Mouse (Mus musculus) adrenal gland, postnatal 4 days (tissue): Measurements from ENCODE around the gene Gtf2h5. TPM values are rescaled to one million over a fixed set of nuclear protein-coding genes. Genes with fewer than 3 reads are reported as not detected.

Source experiments
- DNase-seq, 2 experiments: peaks; one replicate each; pipeline ENCODE4 v3.0.0; 2021 to 2022; ENCODE audit warnings: low spot score in 2 of 2, mixed read lengths in 2 of 2
- long read RNA-seq, 2 experiments: library from polyadenylated mRNA; stranded (forward); transcript quantifications; one replicate each; pipeline ENCODE4 v2.0.0; 2021
- total RNA-seq, 2 experiments: library from RNA; stranded (reverse); gene quantifications; 2 replicates each; pipeline ENCODE4 v1.2.3; 2021

Gtf2h5 gene
- 10 to 100 TPM; 90.6 to 95.0 TPM for total RNA-seq
- long read RNA-seq, experiment 1, transcript Gtf2h5-201 (3 exons, 2,245 nt) = major isoform, 113 of 129 reads
- long read RNA-seq, experiment 1, partial matches to known transcripts = 3 of 129 reads
- long read RNA-seq, experiment 1, other reads (novel, unspliced or antisense) = 11 of 129 reads
- long read RNA-seq, experiment 2, transcript Gtf2h5-201 (3 exons, 2,245 nt) = major isoform, 92 of 108 reads
- long read RNA-seq, experiment 2, partial matches to known transcripts = 1 of 108 reads
- long read RNA-seq, experiment 2, other reads (novel, unspliced or antisense) = 13 of 108 reads

GRCm38 (mm10) chr17:6079287-6080122 lies at the start of gene Gtf2h5, which contains the start of gene Serac1:
Gene Gtf2h5 (plus strand): TSS chr17:6079786.
Gene Serac1 (minus strand): TSS chr17:6079741.
- peak; percentile 95 to 97 for DNase-seq

- no peak for DNase-seq
These were observed 43.9 kb upstream of the Gtf2h5 start for GRCm38 (mm10) chr17:6035661-6036060.

GRCm38 (mm10) chr17:6036458-6036857 lies 43.1 kb upstream of the Gtf2h5 start:
- DNase-seq = no peak

GRCm38 (mm10) chr17:6036872-6037271 lies 42.7 kb upstream of the Gtf2h5 start:
- DNase-seq = no peak

GRCm38 (mm10) chr17:6037507-6037906 lies 42.1 kb upstream of the Gtf2h5 start:
- no peak for DNase-seq

GRCm38 (mm10) chr17:6052801-6053200 lies 26.8 kb upstream of the Gtf2h5 start:
- no peak for DNase-seq

- DNase-seq = peak in 1 of 2 experiments; percentile 39
These were observed 24.6 kb upstream of the Gtf2h5 start for GRCm38 (mm10) chr17:6054934-6055355.

GRCm38 (mm10) chr17:6062793-6063192 lies 16.8 kb upstream of the Gtf2h5 start:
- DNase-seq = no peak

GRCm38 (mm10) chr17:6063532-6063931 lies 16.1 kb upstream of the Gtf2h5 start:
- no peak for DNase-seq

- no peak for DNase-seq
These were observed 13.6 kb upstream of the Gtf2h5 start for GRCm38 (mm10) chr17:6066021-6066420.

GRCm38 (mm10) chr17:6067613-6068012 lies 12.0 kb upstream of the Gtf2h5 start:
- no peak for DNase-seq

GRCm38 (mm10) chr17:6069866-6070265 lies 9.7 kb upstream of the Gtf2h5 start:
- DNase-seq = no peak

- DNase-seq = no peak
These were observed 6.2 kb upstream of the Gtf2h5 start for GRCm38 (mm10) chr17:6073405-6073804.

- no peak for DNase-seq
These were observed 3.8 kb downstream of the Gtf2h5 start for GRCm38 (mm10) chr17:6083323-6083890.

- no peak for DNase-seq
These were observed 12.0 kb downstream of the Gtf2h5 start for GRCm38 (mm10) chr17:6091604-6092003.

GRCm38 (mm10) chr17:6095579-6095978 lies 16.0 kb downstream of the Gtf2h5 start:
- DNase-seq = no peak

GRCm38 (mm10) chr17:6097884-6098283 lies 18.3 kb downstream of the Gtf2h5 start:
- DNase-seq = peak in 1 of 2 experiments; percentile 29

- DNase-seq = no peak
These were observed 22.7 kb downstream of the Gtf2h5 start for GRCm38 (mm10) chr17:6102287-6102686.

GRCm38 (mm10) chr17:6103566-6103965 lies 24.0 kb downstream of the Gtf2h5 start:
- no peak for DNase-seq

GRCm38 (mm10) chr17:6106361-6107014 lies 26.9 kb downstream of the Gtf2h5 start, which contains the start of gene Tulp4:
Gene Tulp4 (plus strand): TSS chr17:6106437.
- peak; percentile 50 to 72 for DNase-seq

- peak; percentile 11 to 32 for DNase-seq
These were observed 27.5 kb downstream of the Gtf2h5 start for GRCm38 (mm10) chr17:6107015-6107601.
